8 mouse cellular contexts compared by ENCODE assay signal in the genomic region with DNA sequence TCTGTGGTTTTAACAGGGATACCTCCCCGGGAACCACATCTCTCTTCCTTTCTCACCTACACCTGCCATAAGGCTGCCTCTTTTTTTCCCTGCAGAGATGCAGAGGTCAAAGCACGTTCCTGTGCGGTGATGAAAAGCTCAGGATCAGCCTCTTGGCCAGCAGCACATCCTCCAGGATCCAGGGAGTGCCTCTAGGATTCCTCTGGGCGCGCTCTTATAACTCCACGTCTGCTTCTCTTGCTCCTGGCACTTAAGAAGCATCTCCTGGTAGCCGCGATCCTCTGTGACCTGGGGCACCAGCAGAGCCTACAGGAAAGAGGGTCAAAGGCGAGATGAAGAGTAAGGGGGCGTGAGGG. TPM values are rescaled to one million over a fixed set of nuclear protein-coding genes. Genes with fewer than 3 reads are reported as not detected.
A peak's percentile ranks its signal among the peaks of the same experiment; 100 is the strongest.
DNase-seq lines count a peak whose midpoint lies in the region; ATAC-seq lines count a peak whose summit lies in the region.

No protein-coding gene starts in this region.

- ATAC-seq in megakaryocyte progenitor cell, adult 5-6 weeks (replicated peaks; ENCODE audit: poor library complexity), result 0 out of 2 replicates have a peak, but pooled peaks have one; percentile 20

- peak; percentile 52 for DNase-seq in heart, adult 11 months
- DNase-seq in heart, adult 8-10 months (ENCODE audit: low spot score), result no peak
- DNase-seq in brain, adult 2 months (ENCODE audit: low read depth, low spot score), result peak; percentile 50
- DNase-seq in heart, postnatal 4 days, result peak; percentile 3
- DNase-seq in embryo, embryonic 10.5 days (ENCODE audit: low spot score), result no peak
- no peak for DNase-seq in natural killer cell, adult 2 months (ENCODE audit: low spot score in 2 of 2)
- DNase-seq in urinary bladder, adult 2 months (ENCODE audit: low spot score), result no peak

RNA-seq across cellular contexts. Expression of a gene that starts 0.4 kb away (rescaled TPM):
- total RNA-seq in heart, adult 8-10 months (2022), result not detected
- under 1 TPM in 1 of 2 experiments, not detected in 1; 0.10 TPM for total RNA-seq in heart, postnatal 4 days (2021)
- total RNA-seq in megakaryocyte progenitor cell, adult 5-6 weeks (2015), result not detected in 2 replicates
- total RNA-seq in megakaryocyte progenitor cell, adult 5-6 weeks (2017), result not detected in 2 replicates
- 0.04 and 0.08 TPM in 2 replicates for polyA plus RNA-seq in urinary bladder, adult 2 months (2012; rRNA removed)

Comparison
In these comparisons a context has a peak if more than half of its experiments do, and no peak if none do; other contexts are left out.
1. DNase-seq: peak in heart, adult 11 months (single experiment), brain, adult 2 months (single experiment) and heart, postnatal 4 days (single experiment); none in heart, adult 8-10 months (single experiment), embryo, embryonic 10.5 days (single experiment), natural killer cell, adult 2 months (0 of 2) and urinary bladder, adult 2 months (single experiment).